Mouse (Mus musculus): Measurements from ENCODE around the gene Dkkl1.
A peak's percentile ranks its signal among the peaks of the same experiment; 100 is the strongest.

Gene Dkkl1

DNA sequence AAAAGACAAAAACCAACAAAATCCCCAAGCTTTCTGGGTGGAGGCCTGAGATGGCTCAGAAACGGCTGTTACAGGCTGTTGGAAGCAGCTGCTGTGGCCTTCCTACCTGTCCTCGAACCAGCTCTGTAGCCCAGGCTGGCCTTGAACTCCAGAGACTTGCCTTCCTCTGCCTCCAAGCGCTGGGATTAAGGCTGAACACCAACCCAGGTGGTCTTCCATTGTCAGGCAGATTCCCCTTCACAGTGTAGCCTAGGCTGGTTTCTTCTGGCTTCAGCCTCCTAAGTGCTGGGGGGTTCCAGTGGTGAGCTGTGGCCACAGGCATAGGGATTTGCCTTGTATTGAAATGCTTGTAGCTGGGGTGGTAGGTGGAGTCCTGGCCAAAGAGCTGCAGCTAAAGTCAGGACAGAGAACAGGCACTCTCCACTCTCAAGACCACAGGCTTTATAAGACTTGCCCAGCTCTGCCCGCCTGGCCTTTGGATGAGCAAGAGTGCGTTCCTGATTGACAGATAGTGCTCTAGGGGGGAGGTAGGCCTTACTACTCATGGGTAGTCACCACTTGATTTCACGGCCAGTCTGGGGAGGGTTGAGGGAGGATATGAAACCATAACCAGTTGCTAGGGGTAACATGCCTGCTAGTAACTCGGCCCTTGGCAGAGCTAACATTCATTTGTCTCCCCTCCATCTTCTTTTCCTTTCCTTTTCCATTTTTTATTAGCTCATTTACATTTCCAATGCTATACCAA, 17.7 kb upstream of the Dkkl1 start:
- DNase-seq (ENCODE audit: low spot score) = no peak

DNA sequence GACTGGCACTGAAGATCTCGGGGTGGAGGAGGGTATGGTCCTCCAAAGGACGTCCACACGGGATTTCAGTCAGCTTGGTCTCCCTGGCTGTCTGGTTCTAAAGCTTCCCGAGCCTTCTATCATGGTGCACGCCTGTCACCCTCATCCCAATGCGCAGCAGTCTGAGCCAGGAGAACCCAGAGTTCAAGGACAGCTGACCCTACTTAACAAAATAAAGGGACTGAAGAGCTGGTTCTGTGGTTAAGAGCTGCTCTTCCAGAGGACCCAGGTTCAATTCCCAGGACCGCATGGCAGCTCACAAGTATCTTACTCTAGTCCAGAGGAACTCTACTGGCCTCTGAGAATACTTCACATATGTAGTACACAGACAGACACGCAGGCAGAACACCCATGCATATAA, 17.1 kb upstream of the Dkkl1 start:
- no peak for DNase-seq (ENCODE audit: low spot score)

DNA sequence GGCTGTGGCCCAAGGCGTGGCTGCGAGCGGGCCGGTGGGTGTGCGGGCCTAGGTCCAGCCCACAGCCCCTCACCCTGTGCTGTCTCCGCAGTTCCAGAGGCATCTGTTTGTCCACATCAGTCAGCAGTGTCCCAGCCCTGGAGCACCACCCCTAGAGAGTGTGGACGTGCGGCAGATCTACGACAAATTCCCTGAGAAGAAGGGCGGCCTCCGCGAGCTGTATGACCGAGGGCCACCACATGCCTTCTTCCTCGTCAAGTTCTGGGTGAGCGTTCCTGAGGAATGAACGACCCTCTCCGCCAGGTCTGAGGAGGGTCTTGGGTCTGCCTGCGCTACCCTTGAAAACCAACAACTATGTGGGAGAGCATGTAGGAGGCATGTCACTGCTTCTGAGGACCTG, 16.6 kb upstream of the Dkkl1 start:
- no peak for DNase-seq (ENCODE audit: low spot score)

DNA sequence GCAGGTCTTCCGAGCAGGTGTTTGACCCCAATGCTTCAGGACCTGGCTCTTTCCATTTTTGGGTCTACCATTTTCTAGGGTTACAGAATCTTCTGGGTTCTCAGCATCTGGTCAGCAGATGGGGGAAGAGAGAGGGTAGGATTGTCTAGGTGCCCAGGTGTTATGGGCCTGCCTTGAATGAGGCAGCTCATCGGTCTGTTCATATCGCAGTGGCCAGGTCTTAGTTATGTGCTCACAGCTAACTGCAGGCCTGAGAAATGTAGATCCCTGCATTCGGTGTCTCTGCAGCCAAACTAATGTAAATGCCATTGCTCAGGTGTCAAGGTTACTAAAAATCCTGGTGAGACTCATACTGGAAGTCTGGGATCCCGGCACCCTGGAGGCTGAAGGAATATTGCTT, 14.5 kb upstream of the Dkkl1 start:
- DNase-seq (ENCODE audit: low spot score) = no peak

DNA sequence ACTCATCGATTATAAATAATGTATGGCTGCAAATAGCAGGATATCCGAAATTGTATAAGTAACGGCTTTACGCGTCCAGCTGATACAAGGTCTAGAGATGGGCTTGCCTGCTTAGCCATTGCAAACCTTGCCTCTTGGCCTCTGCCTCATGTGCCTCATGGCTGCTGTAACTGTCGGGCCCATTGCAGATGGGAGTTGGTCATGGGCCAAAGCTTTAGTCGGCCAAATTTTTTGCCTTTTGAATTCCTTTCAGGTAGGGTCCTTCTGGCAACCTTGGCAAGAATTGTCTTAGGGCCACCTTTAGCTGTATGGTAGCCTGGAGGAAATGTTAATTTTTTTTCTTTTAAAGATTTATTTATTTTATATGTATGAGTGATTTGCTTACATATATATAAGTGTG, 12.9 kb upstream of the Dkkl1 start:
- DNase-seq (ENCODE audit: low spot score) = no peak

DNA sequence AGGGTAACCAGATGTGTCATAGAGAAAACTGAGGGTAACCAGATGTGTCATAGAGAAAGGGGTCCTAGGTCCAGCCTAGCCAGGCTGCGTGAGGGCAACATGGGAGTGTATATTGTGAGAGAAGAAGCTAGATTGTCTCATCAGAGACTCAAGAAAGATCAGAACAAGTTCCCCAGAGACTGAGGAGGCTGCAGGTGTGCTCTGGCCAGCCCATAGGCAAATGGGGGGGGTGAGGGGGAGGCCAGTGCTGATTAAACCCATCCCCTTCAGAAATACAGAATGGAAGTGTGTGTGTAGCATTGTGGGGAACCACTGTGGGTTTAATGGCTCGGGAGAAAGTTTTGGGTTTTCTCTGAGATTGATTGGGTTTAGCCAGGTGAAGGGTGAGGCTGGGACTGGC, 9.7 kb upstream of the Dkkl1 start:
- no peak for DNase-seq (ENCODE audit: low spot score)

DNA sequence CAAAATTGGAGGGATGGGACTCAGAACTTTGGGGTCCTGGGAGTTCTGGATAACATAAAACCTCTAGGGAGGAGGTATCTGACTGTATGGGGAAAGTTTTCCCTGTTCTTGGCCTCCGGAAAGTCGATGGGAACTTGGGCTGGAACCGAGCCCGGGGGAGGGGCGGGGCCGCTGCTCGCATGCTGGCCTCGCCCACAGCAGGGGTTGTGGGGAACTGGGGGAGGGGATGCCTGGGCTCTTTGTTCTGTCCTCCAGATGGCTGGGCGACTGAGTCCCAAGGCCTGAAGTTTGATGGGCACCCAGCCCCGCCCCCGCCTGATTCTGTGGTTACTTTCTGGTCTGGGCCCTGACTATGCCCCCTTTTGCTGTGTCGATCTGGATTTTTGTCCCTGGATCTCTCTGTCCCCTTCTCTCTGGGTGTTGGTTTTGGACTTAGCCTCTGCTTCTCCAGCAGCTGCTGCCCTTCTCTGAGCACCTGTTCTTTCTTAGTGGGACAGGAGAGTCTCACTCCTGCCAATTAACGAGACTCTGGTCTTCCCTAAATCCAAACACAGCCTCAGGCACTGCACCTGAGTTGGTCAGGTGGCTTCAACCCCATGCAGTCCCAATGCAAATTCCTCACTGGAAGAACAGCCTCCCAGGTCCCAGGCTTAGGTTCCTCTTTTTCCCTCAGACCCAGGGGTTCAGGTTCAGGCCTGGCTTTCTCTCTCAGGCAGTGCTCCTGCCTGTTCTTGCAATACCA, 4.7 kb upstream of the Dkkl1 start:
- no peak for DNase-seq (ENCODE audit: low spot score)

DNA sequence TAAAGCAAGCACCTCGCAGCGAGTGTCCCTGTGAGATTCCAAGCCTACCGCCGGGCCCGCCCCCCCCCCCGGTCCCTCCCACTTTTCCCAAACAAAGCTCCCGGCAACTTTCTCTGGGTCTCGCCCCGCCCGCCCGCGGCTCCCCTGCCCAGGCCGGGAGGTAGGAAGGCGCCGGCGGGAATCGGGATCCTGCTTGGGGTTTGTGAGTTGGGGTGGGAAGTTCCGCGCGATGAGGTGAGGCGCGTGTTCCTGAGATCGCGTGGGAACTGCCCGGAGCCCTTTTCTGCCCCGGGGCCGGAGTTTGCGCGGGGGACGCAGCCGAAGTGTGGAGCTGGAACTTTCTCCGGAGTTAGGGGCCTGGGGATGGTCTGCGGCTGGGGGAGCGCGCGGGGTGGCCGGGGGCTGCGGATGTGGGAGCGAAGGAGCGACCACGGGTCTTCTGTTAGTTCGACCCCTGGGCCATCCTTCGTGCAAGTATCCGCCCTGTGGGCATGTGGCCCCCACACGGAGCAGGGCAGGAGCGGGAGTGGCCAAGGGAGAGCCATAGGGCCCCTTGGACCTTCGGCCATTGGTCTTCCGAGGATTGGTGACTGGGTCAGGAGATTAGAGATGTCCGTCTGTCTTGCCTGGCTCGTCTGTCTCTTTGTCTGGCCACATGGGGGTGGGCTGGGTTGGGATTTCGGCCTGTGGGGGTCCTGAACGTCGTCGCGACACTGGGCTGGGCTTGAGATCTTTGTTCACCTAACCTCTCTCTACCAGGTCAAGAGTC, 3.9 kb upstream of the Dkkl1 start, which contains the start of gene Tead2:
Gene Tead2, plus strand, starts transcription at position 81 of the 769 bp plus-strand sequence.
- DNase-seq (ENCODE audit: low spot score) = no peak

DNA sequence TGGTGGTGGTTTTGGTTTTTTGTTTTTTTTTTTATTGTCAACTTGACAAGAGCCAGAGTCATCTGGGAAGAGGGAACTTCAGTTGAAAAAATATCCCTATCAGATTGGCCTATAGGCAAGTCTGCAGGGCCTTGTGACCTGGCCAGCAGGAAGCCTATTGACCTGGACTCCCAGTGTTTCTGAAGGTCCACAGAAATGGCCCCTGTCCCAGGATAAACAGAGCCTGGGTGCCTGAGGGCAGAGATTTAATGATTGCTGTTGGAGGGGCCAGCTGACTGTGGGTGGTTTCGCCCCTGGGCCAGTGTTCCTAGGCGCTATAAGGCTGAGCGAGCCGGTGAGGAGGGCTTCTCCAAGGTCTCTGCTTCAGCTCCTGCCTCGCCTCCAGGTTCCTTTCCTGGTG, 1.8 kb upstream of the Dkkl1 start:
- DNase-seq (ENCODE audit: low spot score) = no peak

DNA sequence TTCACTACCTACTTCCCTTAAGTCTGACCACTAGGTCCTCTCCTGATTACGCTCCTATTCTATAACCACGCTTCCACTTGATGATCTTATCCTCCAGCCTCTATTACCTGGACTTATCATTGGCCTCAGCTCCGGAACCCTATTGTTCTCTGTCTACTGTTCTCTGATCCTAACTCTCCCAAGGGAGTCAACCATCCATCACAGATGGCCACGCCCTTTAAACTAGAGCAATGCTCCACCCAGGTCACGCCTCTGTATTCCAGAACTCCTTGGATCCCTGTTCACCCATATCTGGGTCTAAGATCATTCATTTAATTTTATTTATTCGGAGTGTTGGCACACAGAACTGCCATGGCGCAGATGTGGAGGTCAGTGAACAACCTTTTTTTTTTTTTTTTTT, 409 bp upstream of the Dkkl1 start:
- no peak for DNase-seq (ENCODE audit: low spot score)

DNA sequence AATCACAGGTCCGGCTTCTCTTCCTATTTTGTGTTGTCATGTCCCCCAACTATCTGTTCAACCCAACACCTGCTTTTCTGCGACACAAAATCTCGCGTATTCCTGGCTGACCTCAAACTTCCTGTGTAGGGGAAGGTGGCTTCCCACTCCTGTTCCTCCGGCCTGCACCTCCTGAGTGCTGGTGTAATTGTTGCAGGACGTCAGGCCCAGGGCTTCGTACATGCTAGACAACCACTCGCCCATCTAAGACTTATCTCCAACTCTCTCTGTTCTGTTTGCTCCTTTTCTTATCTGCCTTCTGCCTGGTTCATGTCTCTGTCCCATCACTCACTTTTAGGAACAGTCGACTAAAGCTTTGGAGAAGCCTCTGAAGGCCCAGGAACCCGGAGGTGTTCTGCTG, 877 bp downstream of the Dkkl1 start:
- DNase-seq (ENCODE audit: low spot score) = no peak

DNA sequence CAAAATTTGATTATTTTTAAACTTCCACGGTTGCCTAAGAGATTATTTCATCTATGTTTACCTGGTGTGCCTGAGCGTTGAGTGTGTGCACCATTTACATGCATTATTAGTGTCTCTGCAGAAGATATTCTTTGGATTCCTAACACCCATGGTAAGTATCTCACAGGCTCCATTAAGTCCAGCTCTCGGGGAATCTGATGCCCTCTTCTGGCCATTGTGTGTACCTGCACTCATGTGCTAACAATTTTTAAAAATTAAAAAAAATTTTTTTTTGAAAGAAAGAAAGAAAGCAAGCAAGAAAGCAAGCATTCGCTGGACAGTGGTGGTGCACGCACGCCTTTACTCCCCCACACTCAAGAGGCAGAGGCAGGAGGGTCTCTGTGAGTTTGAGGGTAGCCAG, 3.7 kb downstream of the Dkkl1 start:
- DNase-seq (ENCODE audit: low spot score) = no peak

DNA sequence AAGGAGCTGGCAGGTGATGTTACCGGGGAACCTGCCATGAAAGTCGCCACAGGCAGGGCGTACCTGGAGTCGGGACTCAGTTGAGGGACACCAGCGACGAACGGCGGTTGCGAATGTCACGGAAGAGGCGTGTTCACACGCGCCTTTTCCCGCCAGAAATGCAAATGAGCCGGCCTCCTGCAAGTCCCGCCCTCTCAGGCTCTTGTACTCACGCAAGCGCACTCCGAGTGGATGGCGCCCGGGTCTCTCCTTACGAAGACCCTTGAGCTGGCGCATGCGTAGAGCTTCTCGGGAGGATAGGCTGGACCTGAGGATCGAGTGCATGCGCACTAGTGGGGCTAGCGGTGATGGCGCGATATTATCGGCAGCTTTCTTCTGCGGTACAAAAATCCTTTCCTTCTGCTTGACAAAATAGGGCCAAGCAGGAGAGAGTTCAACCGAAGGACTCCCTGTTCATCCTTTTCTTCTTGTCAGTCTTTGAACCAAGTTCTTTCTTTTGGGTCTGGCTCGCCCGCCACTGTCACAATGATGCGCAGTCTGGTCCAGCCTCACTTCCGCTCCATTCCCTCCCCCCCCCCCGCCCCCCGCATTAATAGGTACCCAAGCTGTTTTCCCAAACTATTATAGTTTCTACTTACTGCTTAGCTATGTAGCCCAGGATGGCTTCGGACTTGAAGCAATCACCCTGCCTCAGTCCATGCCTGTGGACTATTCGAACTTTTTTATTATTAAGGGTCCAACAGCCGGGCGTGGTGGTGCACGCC, 7.4 kb downstream of the Dkkl1 start, which contains the start of gene Ccdc155:
Gene Ccdc155, minus strand, starts transcription at position 513 of the 764 bp plus-strand sequence.
- peak; percentile 91 for DNase-seq (ENCODE audit: low spot score)

DNA sequence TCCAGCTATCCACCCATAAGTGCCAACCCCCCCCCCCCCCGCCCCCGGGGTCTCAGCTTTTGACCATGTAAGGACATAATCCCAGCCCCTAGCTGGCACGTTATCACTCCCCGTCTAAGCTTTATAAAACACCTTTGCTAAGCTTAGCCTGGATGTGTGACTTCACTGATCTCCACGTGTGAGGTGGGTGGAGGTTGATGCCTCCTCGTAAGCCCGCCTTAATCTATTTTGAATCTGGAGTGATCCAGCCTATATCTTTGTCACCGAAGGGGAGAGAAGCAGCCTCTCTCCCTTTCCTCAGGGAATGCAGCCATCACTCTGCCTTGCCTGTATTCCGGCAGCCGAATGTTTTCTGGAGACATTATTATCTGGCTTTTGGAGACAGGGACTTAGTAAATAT, 9.3 kb downstream of the Dkkl1 start:
- no peak for DNase-seq (ENCODE audit: low spot score)

DNA sequence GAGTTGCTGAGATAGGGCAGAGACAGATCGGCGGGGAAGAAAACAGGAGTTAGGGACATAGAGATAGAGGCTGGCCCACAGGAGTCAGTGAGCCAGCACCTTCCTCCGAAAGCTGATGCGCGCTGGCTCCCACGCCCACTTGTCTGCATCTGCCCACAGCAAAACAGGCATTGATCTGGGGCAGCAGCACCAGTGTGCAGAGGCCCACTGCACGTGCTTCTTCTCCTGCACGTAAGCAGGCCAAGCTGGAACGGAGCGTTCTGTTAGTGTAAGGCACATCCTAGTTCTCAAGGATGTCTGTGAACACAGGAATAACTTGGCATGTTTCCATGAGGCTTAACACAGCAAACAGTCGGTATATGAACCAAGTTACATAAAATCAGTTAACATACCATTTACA, 13.0 kb downstream of the Dkkl1 start:
- DNase-seq (ENCODE audit: low spot score) = no peak

DNA sequence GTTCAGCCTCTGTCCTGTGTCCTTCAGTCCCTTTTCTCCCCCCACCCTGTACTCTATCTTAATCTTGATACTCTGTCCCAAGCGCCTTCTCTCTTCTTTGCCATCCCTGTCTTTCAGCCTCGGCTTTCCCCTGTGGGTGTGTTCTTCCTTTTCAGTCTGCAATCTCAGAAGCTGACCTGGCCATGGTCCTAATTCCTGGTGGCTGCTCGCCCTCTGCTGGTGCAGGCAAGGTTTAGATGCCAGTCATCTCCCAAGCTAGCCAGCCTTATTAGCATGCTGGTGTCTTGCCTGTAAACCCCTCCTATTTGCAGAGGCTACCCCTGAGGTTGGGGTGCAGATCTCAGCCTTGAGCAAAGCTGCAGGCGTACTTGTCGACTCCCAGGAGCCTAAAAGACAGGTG, 13.5 kb downstream of the Dkkl1 start:
- no peak for DNase-seq (ENCODE audit: low spot score)

DNA sequence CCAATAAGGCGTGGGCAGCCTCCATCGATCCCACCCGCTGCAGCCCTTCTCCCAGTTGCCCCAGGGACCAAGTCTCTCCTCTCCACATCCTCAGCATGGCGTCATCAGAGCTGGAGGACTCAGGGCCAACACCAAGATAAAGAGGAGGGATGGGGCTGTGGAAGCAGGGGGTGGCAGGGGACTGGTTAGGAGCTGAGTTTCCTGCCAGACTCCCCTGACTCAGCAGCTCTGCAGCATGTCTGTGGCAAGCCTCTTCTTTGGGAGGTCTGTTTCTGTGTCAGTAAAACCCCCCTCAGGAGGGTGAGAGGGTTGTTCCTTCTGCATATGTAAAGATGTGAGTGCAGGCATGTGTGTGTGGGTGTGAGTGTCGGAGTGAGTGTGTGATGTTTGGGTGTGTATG, 15.0 kb downstream of the Dkkl1 start:
- DNase-seq (ENCODE audit: low spot score) = no peak

DNA sequence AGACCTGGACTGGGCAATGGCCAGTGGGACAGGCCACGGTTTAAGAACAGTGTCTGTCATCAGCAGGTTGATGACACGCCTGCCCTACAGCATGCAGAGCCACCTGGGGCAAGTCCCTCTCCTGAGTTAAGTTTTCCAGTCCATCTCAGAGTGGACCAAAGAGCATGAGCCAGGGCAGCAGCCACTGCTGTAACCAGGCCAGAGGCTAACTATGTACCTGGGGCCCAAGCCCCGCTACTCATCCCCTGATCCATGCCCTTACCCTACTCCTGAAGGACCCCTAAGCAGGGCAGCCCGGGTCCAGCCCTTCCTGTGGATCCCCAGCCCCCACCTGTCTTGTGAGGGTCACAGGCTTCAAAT, 15.8 kb downstream of the Dkkl1 start:
- DNase-seq (ENCODE audit: low spot score) = no peak

DNA sequence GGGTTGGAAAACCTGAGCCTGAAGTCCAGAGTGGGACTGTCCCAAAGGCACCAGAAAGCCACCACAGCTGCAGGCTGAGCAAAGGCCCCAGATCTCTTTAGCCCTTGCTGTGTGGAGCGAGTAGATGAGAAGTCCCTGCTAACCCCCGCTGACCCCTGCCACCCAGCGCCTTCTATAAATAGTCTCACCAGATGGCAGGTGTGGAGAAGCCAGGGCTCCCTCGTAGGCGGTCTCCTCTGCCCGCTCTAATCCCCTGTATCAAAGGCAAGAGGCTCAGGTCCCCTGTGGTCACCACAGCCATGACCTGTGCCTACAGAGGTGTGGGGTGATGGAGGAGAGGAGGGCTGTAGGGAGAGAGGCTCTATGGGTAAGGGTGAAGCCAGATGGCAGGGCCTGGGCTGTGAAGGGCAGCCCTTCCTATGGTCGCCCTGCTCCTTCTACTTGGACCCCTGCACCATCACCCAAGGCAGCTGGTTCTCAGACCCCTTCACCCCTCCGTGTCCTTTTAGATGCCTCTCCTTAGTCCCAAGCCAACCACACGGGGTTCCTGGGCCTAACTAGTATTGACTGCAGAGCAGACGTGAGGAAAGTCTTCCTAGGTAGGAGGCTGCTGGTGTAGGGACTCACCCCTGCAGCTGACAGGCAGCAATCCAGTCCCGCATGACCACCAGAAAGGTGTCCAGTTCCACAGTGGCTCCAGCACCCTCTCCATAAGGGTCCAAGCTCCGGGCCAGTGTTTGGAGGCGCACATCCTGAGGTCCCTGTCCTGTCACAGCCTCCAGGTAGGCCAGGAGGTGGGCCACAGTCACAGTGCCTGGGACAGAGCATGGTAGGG, 16.4 kb downstream of the Dkkl1 start:
- DNase-seq (ENCODE audit: low spot score) = no peak

DNA sequence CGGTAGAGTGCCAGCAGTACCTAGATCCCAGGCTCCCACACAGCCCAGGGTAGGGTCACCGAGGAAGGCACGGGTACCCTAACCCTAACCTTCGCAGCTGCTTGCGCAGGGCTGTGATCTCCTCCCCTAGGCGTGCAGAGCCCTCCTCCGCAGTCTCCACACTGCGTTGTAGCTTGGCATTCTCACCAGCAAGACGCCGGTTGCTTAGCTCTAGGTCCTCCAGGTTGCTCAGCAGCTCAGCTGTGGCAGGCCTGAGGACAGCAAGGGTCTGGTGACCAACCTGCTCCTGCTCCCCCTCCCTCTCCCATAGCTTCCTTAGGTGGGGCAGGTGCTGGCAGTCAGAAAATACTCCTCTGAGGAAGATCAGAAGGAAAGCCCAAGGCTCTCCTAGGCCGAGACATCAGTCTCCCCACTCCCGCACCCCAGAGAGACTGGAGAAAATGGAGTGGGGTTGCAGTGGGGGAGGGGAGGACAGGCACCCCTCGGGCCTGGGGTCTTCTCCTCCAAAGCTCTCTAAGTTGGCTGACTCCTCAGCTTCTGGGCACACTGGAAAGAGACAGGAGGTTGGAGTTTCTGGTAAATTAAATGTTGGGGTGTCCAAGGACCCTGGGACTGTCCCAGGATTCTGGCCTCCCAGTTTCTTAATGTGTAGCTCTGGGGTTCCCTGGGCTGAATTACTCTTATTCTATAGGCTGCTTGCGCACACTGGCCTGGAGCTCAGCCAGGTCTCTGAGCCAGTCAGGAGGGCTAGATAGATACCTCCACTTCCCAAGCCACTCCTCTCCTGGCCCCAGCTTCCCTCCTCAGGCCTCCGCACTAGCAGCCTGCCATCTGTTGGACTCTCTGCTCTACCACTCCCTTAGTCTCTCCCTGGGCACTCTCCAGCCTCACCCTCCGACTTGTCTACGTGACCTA, 17.8 kb downstream of the Dkkl1 start:
- no peak for DNase-seq (ENCODE audit: low spot score)

Measured in T-cell, adult 2 months (primary cell).